In genomic region chr13:22042568-22043502, GRCm38 (mm10) we compare ENCODE assay signal across 8 mouse cellular contexts. TPM values are rescaled to one million over a fixed set of nuclear protein-coding genes. Genes with fewer than 3 reads are reported as not detected.
DNase-seq lines count a peak whose midpoint lies in the region; ATAC-seq and TF ChIP-seq lines count a peak whose summit lies in the region.
"Not testable (repeated sequence)": the region's sequence is repeated elsewhere in the genome, so short reads cannot be mapped to it uniquely, and the experiment has no call there.

Gene Hist1h2ag, minus strand, starts transcription at chr13:22042944.
Gene Hist1h2bj, plus strand, starts transcription at chr13:22043214.

- peak within 1 kb of the TSS; percentile 46 for H3K4me3 ChIP-seq in lung, embryonic 14.5 days (ENCODE audit: low read depth, low read length)

- H3K4me1 ChIP-seq in lung, embryonic 14.5 days (ENCODE audit: insufficient read depth), result not testable (repeated sequence)

- under 1% methylated on average over 34 of the region's 80 CpGs for WGBS in lung, embryonic 14.5 days

- H3K9ac ChIP-seq in lung, embryonic 14.5 days, result peak within 1 kb of the TSS; percentile 63

- peak; percentile 97 for DNase-seq in MN1 (ENCODE audit: low spot score)
- peak; percentile 99 for DNase-seq in cerebellum, adult 9-10 months
- DNase-seq in forelimb bud, embryonic 11.5 days (ENCODE audit: low read depth, low spot score), result peak; percentile 100
- peak; percentile 87 for DNase-seq in heart, postnatal 4 days
- DNase-seq in layer of hippocampus, adult 8-10 months (ENCODE audit: low spot score in 2 of 2), result peak; percentile 92 to 93
- DNase-seq in lung, embryonic 14.5 days, result peak; percentile 99
- peak; percentile 95 for DNase-seq in testis, postnatal 14 days (ENCODE audit: low spot score)

- peak within 1 kb of the TSS; percentile 80 for H3K4me2 ChIP-seq in lung, embryonic 14.5 days

- peak; percentile 91 for ATAC-seq in lung, embryonic 14.5 days (ENCODE audit: insufficient read depth)
- ATAC-seq in neutrophil, adult 5-6 weeks (ENCODE audit: extremely low read depth, insufficient number of reproducible peaks, low FRiP score, poor library complexity, severe bottlenecking), result peak; percentile 87

- not testable (repeated sequence) for H3K27me3 ChIP-seq in lung, embryonic 14.5 days (ENCODE audit: insufficient read depth, low read length)

- not testable (repeated sequence) for H3K36me3 ChIP-seq in lung, embryonic 14.5 days (ENCODE audit: insufficient read depth)

- TF ChIP-seq CTCF in lung, embryonic 14.5 days (IDR thresholded peaks at IDR 0.05; ENCODE audit: low read depth), result not testable (repeated sequence)

- H3K27ac ChIP-seq in lung, embryonic 14.5 days (ENCODE audit: low read depth), result peak within 1 kb of the TSS; percentile 98

- H3K9me3 ChIP-seq in lung, embryonic 14.5 days (ENCODE audit: low read depth, low read length), result not testable (repeated sequence)

RNA-seq across cellular contexts. Expression of gene Hist1h2ag, which starts in this region (rescaled TPM):
- 100 to 1,000 TPM; 359 to 370 TPM for total RNA-seq in heart, postnatal 4 days (2021)
- total RNA-seq in layer of hippocampus, adult 8-10 months (2022), result 10 to 100 TPM in 2 of 4 experiments, 1 to 10 TPM in 2; 8.2 to 12.2 (median 10.1) TPM
- 71.0 and 82.2 TPM in 2 replicates for polyA plus RNA-seq in lung, embryonic 14.5 days (2014; fragmentation: Nextera tagmentation; extraction: Ambion mirVana)
- 24.6 and 26.2 TPM in 2 replicates for total RNA-seq in neutrophil, adult 5-6 weeks (2017)

RNA-seq across cellular contexts. Expression of gene Hist1h2bj, which starts in this region (rescaled TPM):
- total RNA-seq in heart, postnatal 4 days (2021), result 100 to 1,000 TPM; 284 to 295 TPM
- total RNA-seq in layer of hippocampus, adult 8-10 months (2022), result 10 to 100 TPM; 10.8 to 15.9 (median 12.1) TPM
- 15.8 and 16.9 TPM in 2 replicates for polyA plus RNA-seq in lung, embryonic 14.5 days (2014; fragmentation: Nextera tagmentation; extraction: Ambion mirVana)
- 25.8 and 31.3 TPM in 2 replicates for total RNA-seq in neutrophil, adult 5-6 weeks (2017)

Comparison
In these comparisons a context has a peak if more than half of its experiments do, and no peak if none do; other contexts are left out.
1. Peak in every context shown above with its lines: DNase-seq, ATAC-seq, H3K4me3 ChIP-seq and H3K27ac ChIP-seq.
2. RNA of gene Hist1h2ag (total RNA-seq): 359 to 370 TPM in heart, postnatal 4 days; 24.6 to 26.2 TPM in neutrophil, adult 5-6 weeks and 8.2 to 12.2 TPM in layer of hippocampus, adult 8-10 months; every median in the first group is over 10 times any median in the second.